Mouse (Mus musculus) brown adipose tissue, adult 24 weeks (tissue): Measurements from ENCODE around the gene Nubp1. TPM values are rescaled to one million over a fixed set of nuclear protein-coding genes. Genes with fewer than 3 reads are reported as not detected.

ENCODE experiments used
- H3K27ac ChIP-seq: fragments of 200-500 bp; replicated peaks from 2 replicates; pipeline ENCODE4 v1.5.1; 2012; ENCODE audit warnings: low read depth, mild to moderate bottlenecking, low read length
- H3K4me1 ChIP-seq: fragments of 200-500 bp; 2 replicates; pipeline ENCODE4 v1.6.1; 2012; ENCODE audit warnings: low read length, mixed read lengths; ENCODE audit not compliant: control insufficient read depth, insufficient read depth, insufficient read length
- H3K4me3 ChIP-seq: fragments of 200-500 bp; 2 replicates; pipeline ENCODE4 v1.5.1; 2012; ENCODE audit warnings: low read depth, mild to moderate bottlenecking, low read length, moderate library complexity; ENCODE audit not compliant: insufficient read depth
- polyA plus RNA-seq: library from polyadenylated mRNA; stranded (reverse); fragments of >200 nt; gene quantifications from 2 replicates; pipeline ENCODE4 v1.2.4, GENCODE M21; 2012; ENCODE audit not compliant: missing spikeins, insufficient read depth, insufficient read length

Gene Nubp1
- 11.2 and 17.6 TPM in 2 replicates for polyA plus RNA-seq

DNA sequence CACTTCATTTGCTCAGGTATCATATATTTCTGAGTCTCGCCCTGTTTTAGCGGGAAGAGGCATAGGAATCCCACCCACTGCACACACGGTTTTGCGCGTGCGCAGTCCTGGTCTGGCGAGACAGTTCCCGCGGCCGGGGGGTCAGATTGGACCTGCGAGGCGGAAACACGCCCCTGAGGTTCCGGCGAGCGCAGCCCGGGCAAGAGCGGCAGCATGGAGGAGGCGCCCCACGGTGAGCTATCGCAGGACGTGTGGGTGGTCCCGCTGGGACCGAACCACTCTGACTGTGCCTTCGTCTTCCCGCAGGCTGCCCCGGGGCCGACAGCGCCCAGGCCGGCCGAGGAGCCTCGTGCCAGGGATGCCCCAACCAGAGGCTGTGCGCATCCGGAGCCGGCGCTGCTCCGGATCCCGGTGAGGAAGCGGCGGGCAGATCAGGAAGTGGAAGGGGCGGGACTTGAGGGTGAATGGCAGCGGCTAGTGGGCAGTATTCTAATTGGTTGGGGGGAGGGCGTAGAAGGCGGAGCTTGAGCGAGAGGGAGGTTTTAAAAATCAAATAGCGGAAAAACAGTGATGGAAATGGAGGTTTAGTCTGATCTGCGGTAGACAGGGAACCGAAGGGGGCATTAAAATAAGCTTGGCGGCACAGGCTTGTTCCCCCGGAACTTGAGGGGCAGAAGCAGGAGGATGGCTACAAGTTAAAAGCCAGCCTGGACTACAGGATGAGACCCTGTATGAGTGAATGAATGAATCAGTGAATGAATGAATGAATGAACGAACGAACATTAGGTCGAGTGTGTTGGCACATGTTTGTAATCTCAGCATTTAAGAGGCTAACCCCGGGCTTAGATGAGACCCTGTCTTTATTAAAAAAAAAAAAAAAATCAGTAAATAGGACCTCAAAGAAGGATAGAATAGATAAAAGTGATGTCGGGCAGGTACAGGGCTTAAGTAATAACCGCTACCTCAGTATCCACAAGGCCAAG is at the start of gene Nubp1:
Gene Nubp1 (plus strand): TSS at position 185 of the 983 bp plus-strand sequence.
- H3K27ac ChIP-seq = peak within 1 kb of the TSS; percentile 68

DNA sequence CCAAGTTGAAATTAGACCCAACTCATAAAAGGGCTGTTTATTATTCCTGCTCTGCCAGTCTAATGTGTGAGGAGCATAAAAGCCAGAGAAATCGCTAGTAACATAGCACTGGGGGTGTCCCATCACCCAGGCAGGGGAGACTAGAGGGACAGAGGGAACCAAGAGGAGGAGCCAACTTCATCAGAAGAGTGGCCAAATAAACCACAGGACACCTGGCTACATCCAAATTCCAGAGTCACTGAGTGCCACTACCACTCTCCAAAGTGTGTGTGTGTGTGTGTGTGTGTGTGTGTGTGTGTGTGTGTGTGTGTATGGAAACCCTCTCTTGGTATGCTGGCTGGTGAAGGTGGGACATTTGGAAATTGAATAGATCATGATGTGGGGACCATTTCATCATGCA is 48.7 kb upstream of the Nubp1 start:
- Histone ChIP-seq H3K4me1 (no peaks in the 10 kb centered on the region), H3K27ac (no peak overlapping the region), H3K4me3 (no peak overlapping the region)

More for the DNA sequence above, at the start of gene Nubp1:
- Histone ChIP-seq H3K4me1 (no peaks in the 10 kb centered on the region), H3K4me3 (peak within 1 kb of the TSS; percentile 72)

DNA sequence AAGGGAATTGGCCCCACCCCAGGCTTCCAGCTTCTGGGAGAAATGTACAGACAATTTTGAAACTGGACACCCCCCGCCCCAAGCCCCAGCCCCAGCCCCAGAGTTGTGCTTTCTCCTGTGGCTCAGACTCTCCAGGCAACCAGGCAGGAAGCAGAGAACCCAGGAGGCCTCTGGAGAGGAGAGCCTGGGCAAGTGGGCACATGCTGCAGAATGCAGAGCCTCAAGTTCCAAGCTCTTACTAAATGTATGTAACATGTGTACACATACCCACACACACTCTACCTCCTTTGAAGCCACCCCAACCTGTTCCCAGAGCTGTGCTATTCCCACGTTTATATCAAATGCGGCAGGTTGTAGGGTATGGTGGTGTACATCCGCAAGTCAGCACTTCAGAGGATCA is 46.0 kb upstream of the Nubp1 start:
- H3K27ac ChIP-seq = no peak overlapping the region
- H3K4me3 ChIP-seq = no peak overlapping the region
- H3K4me1 ChIP-seq = no peaks in the 10 kb centered on the region

DNA sequence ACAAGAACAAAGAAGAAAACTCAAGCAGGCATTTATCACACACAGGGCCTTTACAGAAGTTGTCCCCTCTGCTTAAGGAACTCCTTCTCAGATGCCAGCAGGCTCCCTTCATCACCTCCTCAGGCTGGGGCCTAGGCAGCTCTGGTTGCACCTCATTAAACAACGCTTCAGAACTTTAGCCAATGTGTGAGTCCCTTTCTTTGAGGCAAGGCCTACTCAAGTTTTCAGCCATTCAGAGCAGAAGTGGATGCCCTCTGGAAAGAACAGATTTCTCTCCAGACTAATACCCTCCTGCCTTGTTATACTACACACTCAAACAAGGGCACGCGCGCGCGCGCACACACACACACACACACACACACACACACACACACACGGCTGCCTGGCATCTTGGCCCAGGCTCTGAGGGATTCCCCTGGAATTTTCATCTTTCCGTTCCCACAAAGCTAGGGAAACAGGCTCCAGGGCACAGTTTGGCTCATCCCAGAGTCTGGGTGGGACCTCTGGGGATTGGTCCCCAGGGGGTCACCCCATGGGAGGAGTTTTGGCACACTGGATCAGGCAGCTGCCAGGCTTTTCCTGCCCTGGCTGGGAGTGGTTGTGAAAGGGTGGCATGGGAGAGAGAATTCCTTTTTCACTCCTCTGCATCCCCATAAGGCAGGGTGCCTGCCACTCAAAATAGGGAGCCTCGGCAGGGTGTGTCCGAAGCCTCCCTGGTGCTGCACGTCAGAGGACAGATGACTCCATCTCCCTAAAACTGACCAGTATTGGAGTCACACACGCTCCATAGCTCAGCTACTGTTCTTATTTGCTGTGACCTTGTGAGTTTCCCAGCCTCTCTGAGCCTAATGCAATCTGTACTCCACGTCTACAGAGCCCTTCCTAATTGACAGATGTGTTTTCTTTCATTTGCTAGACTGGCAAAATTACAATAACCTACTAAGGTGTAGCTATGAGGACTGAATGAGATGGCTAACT is 45.2 kb upstream of the Nubp1 start:
- H3K4me3 ChIP-seq = no peak overlapping the region

DNA sequence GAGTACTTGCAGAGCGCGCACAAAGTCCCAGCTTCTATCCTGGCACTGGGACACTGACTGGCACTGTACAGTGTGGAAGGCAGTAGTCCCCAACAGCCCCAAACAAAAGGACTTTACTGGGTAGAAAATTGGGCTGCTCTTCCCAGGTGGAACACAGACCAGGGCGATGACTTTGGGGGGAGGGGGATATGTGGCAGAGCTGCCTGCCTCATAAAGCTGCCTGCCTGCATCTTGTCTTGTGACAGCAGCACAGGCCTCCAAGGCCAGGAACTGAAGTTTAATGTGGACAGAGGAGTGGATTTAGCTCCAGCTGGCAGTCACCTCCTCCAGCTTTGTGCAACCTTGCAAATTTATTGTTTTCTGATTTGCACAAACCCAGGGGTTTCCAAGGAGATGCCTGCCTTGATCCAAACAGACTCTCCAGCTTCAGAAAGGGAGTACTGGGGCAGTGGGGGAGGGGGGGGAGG is 42.2 kb upstream of the Nubp1 start:
- H3K4me1 ChIP-seq = no peaks in the 10 kb centered on the region; the same call in 1 of the 2 replicates
- H3K4me3 ChIP-seq = no peak overlapping the region
- H3K27ac ChIP-seq = no peak overlapping the region

More for the DNA sequence above, 45.2 kb upstream of the Nubp1 start:
- H3K27ac ChIP-seq = no peak overlapping the region
- no peaks in the 10 kb centered on the region for H3K4me1 ChIP-seq

DNA sequence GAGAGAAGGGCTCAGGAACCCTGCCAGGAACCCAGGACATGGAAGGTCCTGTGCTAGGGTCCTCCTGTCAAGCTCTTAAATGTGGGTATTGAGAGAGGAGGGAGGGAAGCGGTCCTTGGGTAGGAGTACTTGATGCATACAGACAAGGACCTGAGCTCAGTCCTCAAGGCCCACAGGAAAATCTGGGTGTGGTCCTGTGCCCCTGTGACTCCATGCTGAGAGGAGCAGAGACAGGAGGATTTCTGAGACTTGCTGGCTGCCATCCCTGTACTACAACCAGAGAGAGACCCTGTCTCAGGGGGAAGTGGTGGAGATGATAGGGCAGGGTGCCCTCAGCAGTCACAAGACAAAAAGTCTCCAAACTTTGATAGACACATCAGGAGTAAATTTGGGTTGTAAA is 41.8 kb upstream of the Nubp1 start:
- H3K27ac ChIP-seq = no peak overlapping the region
- H3K4me1 ChIP-seq = no peaks in the 10 kb centered on the region; the same call in 1 of the 2 replicates
- H3K4me3 ChIP-seq = no peak overlapping the region

DNA sequence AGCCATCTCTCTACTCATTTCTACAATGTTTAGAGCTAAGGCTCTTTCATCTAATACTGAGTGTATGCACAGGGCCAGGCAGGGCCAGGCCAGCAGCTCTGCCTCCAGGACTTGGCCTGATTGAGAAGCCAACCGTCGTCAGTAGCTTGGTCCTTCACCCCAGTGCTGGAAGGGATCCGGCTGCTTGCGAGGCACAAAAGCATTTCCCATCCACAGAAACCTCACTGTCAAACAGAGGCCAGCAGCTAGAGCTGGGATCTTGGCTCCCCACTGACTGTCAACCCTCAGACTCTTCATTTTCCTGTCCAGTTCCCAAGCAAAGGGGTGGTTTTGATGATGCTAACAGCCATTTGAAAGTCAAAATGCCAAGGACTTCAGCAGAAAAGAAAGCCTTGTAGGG is 39.4 kb upstream of the Nubp1 start:
- Histone ChIP-seq H3K4me3 (no peak overlapping the region), H3K4me1 (no peaks in the 10 kb centered on the region; the same call in 1 of the 2 replicates), H3K27ac (no peak overlapping the region)

DNA sequence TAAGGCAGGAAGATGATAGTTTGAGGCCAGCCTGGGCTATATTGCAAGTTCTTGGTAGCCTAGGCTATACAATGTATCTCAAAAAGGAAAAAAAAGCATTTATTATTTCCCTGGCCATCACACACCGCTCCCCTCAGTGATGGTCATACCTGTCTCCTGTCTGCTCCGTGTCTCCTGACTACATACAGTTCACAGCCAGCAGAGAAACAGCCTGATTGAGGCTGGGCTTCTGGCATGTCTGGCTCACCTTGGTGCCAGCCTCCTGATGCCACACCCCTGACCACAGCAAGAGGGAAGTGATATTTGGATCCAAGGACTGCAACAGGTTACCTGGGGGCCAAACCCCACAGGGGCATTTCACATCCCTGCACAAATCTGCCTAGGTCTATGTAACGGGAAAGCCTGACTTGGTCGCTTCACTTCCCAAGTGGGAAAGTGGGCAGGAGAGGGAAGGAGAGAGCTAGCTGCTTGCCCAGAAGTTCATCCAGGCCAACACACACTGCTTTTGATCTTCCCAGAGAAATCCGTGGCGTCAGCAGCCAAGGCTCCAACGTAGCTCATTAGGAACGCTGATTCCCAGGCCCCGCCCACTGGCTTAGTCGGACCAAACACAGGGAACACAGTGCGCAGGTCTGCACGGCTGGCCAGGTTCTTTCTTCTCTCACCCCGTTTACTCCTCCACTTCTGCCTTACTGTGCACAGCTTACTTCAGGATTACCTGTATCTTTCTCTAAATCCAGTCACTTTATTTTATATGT is 37.3 kb upstream of the Nubp1 start:
- Histone ChIP-seq H3K4me3 (no peak overlapping the region), H3K27ac (no peak overlapping the region), H3K4me1 (no peaks in the 10 kb centered on the region; the same call in 1 of the 2 replicates)

DNA sequence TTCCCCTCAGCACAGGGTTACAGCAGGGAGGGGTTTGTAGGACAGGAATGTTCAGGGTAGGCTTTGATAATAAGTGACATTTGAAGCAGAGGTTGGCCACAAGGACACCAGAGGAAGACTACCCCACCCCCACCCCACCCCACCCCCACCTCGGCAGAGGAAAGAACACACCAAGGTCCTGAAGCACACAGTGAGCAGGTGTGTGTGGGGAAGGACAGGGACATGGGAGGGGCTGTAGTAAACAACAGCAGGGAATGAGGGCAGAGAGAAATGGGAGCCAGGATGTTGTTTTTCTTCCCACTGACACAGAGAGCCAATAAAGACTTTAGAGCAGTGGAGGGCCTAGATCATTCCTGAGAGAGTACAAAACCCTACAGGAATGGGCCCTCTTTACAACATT is 34.5 kb upstream of the Nubp1 start:
- Histone ChIP-seq H3K4me3 (no peak overlapping the region), H3K4me1 (no peaks in the 10 kb centered on the region; the same call in 1 of the 2 replicates), H3K27ac (no peak overlapping the region)

DNA sequence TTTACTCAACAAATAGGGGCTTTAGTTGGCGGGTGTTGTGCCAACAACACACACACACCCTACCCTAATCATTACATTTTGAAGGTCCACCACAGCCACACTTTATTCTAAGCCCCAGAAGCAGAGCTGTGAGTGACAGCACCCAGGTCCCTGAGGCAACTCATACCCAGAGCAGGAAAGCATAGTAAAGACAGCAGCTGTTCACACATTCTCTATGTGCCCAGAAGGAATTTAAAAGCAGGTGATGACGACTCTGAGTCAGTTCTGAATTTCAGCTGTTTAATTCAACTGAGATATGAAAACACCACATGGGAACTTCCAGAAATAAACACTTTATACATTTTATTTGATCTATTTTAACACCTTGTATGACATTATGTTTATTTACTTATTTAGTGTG is 32.2 kb upstream of the Nubp1 start:
- Histone ChIP-seq H3K27ac (no peak overlapping the region), H3K4me1 (no peaks in the 10 kb centered on the region; the same call in 1 of the 2 replicates), H3K4me3 (no peak overlapping the region)

DNA sequence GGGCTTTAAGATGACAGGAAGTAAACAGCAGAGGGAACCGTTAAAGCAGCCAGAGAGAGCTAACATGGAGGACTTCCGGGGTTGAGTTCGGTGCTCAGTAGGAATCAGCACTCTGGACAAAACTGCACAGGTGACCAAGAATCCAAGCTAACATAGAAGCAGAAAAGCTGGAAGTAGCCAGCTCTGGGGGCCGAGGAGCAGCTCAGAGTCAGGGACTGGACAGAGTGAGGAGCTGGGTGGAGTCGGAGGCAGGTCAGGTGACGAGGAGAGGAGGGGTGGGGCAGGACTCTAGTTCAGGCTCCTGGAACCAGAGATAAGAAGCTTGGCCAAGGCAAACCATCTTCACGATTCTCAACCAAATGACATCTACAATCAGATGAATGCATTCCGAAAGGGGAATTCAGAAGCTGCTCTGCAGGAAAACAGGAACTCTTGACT is 27.7 kb upstream of the Nubp1 start:
- peak overlapping the region; percentile 47 for H3K4me3 ChIP-seq
- H3K27ac ChIP-seq = no peak overlapping the region
- no peaks in the 10 kb centered on the region for H3K4me1 ChIP-seq

DNA sequence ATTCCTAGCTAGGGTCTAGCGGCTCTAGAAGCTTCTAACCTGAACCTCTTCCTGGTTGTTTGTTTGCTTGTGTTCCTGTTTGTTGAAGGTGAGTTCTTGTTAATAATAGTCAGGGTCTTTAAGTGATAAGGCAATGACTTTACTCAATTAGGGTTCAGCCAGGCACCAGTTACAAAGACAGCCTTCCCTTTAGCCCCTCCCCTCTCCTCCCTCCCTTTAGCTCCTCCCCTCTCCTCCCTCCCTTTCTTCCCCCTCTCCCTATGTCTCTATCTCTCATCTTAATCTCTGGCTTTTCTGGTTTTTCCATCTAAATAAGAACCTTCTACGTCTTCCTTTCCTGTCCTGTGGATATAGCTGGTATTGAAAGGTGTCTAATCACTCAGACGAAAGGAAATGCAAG is 27.2 kb upstream of the Nubp1 start:
- no peaks in the 10 kb centered on the region for H3K4me1 ChIP-seq
- no peak overlapping the region for H3K4me3 ChIP-seq
- no peak overlapping the region for H3K27ac ChIP-seq

DNA sequence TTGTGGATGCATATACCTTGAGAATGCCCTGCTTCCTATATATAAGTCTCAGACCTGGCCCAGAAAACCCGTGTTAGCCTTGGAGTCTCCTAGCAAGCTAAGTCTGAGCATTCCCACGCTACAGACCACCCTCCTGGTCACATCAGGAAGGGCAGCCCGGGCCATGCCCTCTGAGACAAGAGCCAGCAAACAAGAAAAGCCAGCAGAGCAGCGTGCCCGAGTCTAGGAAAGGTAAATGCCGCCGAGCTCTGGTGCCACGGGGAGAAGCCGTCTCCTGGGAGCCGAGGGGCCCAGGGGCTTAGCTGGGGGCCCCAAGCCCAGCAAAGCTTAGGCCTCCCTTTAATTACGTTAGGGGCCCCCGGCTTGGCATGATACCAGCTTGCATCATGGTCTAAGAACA is 26.5 kb upstream of the Nubp1 start:
- Histone ChIP-seq H3K27ac (no peak overlapping the region), H3K4me1 (no peaks in the 10 kb centered on the region), H3K4me3 (no peak overlapping the region)

DNA sequence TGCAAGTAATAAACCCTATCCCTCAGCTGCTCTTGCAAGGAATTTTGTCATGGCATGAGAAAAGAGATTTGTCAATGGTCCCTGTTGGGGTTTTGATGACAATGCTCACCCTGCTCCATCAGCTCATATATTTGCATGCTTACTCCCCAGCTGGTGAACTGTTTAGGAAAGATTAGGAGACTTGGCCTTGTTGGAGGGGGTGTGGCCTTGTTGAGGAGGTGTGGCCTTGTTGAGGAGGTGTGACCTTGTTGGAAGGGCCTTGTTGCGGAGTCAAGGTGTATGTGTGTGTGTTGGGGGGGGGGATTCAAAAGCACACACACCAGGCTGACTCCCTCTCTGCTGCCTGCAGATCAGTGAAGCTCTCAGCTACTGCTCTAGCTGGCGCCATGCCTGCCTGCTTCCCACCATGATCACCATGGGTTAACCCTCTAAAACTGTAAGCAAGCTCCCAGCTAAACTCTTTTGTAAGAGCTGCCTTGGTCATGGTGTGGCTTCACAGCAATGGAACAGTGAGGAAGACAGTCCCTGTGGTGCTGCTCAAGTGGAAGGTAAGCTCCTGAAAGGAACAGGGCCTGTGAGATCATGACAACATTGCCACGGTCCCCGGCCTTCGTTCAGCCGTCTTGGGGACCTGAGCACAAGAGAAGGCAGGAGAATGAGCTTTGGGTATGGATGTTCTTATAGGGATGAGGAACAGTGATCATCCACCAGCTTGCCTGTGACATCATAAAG is 22.9 kb upstream of the Nubp1 start:
- Histone ChIP-seq H3K4me1 (no peaks in the 10 kb centered on the region), H3K27ac (no peak overlapping the region), H3K4me3 (no peak overlapping the region)
